Mouse (Mus musculus): ENCODE measurements around the gene Eogt. TPM values are rescaled to one million over a fixed set of nuclear protein-coding genes. Genes with fewer than 3 reads are reported as not detected.

Gene Eogt
- polyA plus RNA-seq, 1 experiment from 2014 or later = 9.6 TPM

- ATAC-seq (ENCODE audit: low FRiP score, low read depth) = peak; percentile 71
These were observed 46.9 kb downstream of the Eogt start for GRCm38 (mm10) chr6:97101958-97102702.

GRCm38 (mm10) chr6:97101190-97101957 is 47.6 kb downstream of the Eogt start:
- Histone ChIP-seq H3K4me3 (no peak overlapping the region), H3K27me3 (0 out of 2 replicates have a peak, but pooled peaks cover 6% of the 10 kb centered on the region), H3K4me2 (replicated peaks) (peak overlapping the region; percentile 46), H3K4me1 (peaks cover 22% of the 10 kb centered on the region), H3K9ac (replicated peaks) (no peak overlapping the region), H3K27ac (replicated peaks) (no peak overlapping the region), H3K9me3 (no peaks in the 10 kb centered on the region), H3K36me3 (no peaks in the 10 kb centered on the region)
- no peak for ATAC-seq (ENCODE audit: low FRiP score, low read depth)
- 11% methylated on average over 12 of the region's 12 CpGs for WGBS

More at GRCm38 (mm10) chr6:97101958-97102702, 46.9 kb downstream of the Eogt start:
- Histone ChIP-seq H3K4me2 (replicated peaks) (peak overlapping the region; percentile 46), H3K4me1 (peaks cover 22% of the 10 kb centered on the region), H3K9ac (replicated peaks) (no peak overlapping the region), H3K27ac (replicated peaks) (no peak overlapping the region), H3K4me3 (peak overlapping the region; percentile 9; the same call in 1 of the 2 replicates), H3K27me3 (0 out of 2 replicates have a peak, but pooled peaks cover 6% of the 10 kb centered on the region), H3K36me3 (no peaks in the 10 kb centered on the region), H3K9me3 (no peaks in the 10 kb centered on the region)
- 2% methylated on average over 15 of the region's 15 CpGs for WGBS

- no peaks in the 10 kb centered on the region for H3K9me3 ChIP-seq
- ATAC-seq (ENCODE audit: low FRiP score, low read depth) = no peak
- peaks cover 9% of the 10 kb centered on the region; the same call in 1 of the 2 replicates for H3K4me1 ChIP-seq
- no peaks in the 10 kb centered on the region for H3K27me3 ChIP-seq
- 96% methylated on average over 2 of the region's 2 CpGs for WGBS
- H3K27ac ChIP-seq (replicated peaks) = no peak overlapping the region
- H3K9ac ChIP-seq (replicated peaks) = no peak overlapping the region
- no peak overlapping the region for H3K4me3 ChIP-seq
- no peaks in the 10 kb centered on the region for H3K36me3 ChIP-seq
- H3K4me2 ChIP-seq (replicated peaks) = no peak overlapping the region
These were observed 66.6 kb downstream of the Eogt start for GRCm38 (mm10) chr6:97082336-97082735.

GRCm38 (mm10) chr6:97080016-97080415 is 69.0 kb downstream of the Eogt start:
- ATAC-seq (ENCODE audit: low FRiP score, low read depth) = no peak
- Histone ChIP-seq H3K36me3 (no peaks in the 10 kb centered on the region), H3K9ac (replicated peaks) (no peak overlapping the region), H3K27me3 (no peaks in the 10 kb centered on the region), H3K27ac (replicated peaks) (no peak overlapping the region), H3K4me2 (replicated peaks) (no peak overlapping the region), H3K4me1 (peaks cover 9% of the 10 kb centered on the region; the same call in 1 of the 2 replicates), H3K4me3 (no peak overlapping the region), H3K9me3 (no peaks in the 10 kb centered on the region)
- 29% methylated on average over 9 of the region's 9 CpGs for WGBS

GRCm38 (mm10) chr6:97060074-97060681 is 88.8 kb downstream of the Eogt start, which contains the start of gene Fam19a4:
Fam19a4 (minus strand) TSS chr6:97060413.
- Histone ChIP-seq H3K36me3 (no peaks in the 10 kb centered on the region), H3K27ac (replicated peaks) (no peak within 1 kb of the TSS), H3K4me1 (peaks cover 23% of the 10 kb centered on the region), H3K9me3 (no peaks in the 10 kb centered on the region), H3K27me3 (peaks cover 33% of the 10 kb centered on the region), H3K4me2 (replicated peaks) (peak within 1 kb of the TSS; percentile 74), H3K9ac (replicated peaks) (peak within 1 kb of the TSS; percentile 37), H3K4me3 (peak within 1 kb of the TSS; percentile 44)
- ATAC-seq (ENCODE audit: low FRiP score, low read depth) = peak; percentile 93
- WGBS = 2% methylated on average over 29 of the region's 30 CpGs

Other genes with a start within 250 kb of the Eogt start
- gene Fam19a4, start 88.8 kb downstream of the Eogt start, polyA plus RNA-seq (2016; fragmentation: Nextera tagmentation; extraction: Ambion mirVana) = 6.0 and 8.7 TPM in 2 replicates
- 34.3 and 35.8 TPM in 2 replicates for gene Tmf1, start 29.9 kb upstream of the Eogt start, polyA plus RNA-seq (2016; fragmentation: Nextera tagmentation; extraction: Ambion mirVana)
- 91.8 and 92.1 TPM in 2 replicates for gene Uba3, start 56.5 kb upstream of the Eogt start, polyA plus RNA-seq (2016; fragmentation: Nextera tagmentation; extraction: Ambion mirVana)
- 60.6 and 66.1 TPM in 2 replicates for gene Arl6ip5, start 61.5 kb upstream of the Eogt start, polyA plus RNA-seq (2016; fragmentation: Nextera tagmentation; extraction: Ambion mirVana)
- gene Lmod3, start 103.6 kb upstream of the Eogt start, polyA plus RNA-seq (2016; fragmentation: Nextera tagmentation; extraction: Ambion mirVana) = not detected in 2 replicates